Mouse (Mus musculus) B cell, adult 2 months (primary cell): ENCODE measurements around the gene Sgpp1.
"Not testable (repeated sequence)": the region's sequence is repeated elsewhere in the genome, so short reads cannot be mapped to it uniquely, and the experiment has no call there.

Experiments
- DNase-seq, 2 experiments: peaks; one replicate each; pipeline ENCODE4 v3.0.0; 2022

Gene Sgpp1

DNA sequence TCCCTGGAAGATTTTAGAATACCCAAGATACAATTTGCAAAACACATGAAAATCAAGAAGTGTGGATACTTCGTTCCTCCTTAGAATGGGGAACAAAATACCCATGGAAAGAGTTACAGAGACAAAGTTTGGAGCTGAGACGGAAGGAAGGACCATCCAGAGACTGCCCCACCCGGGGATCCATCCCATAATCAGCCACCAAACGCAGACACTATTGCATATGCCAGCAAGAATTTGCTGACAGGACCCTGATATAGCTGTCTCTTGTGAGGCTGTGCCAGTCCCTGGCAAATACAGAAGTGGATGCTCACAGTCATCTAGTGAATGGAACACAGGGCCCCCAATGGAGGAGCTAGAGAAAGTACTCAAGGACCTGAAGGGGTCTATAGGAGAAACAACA, 51.5 kb downstream of the Sgpp1 start:
- not testable (repeated sequence) for DNase-seq

DNA sequence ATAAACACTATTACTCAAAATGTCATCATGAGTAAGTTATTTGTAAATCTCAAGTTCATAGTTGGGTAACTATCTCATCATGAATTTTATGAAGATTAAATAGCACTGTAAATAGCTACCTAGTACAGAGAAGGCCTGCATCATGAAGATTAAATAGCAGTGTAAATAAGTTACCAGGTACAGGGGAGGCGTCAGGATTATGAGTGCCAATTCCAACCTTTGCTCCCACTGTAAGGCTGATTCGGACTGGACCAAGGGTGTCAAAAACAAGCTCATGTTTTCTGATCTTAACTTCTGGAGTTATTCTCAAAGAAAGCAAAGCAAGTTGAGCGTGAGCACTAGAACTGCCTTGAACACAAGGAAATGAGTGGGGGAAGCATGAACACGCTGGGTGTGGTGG, 51.9 kb downstream of the Sgpp1 start:
- no peak for DNase-seq

DNA sequence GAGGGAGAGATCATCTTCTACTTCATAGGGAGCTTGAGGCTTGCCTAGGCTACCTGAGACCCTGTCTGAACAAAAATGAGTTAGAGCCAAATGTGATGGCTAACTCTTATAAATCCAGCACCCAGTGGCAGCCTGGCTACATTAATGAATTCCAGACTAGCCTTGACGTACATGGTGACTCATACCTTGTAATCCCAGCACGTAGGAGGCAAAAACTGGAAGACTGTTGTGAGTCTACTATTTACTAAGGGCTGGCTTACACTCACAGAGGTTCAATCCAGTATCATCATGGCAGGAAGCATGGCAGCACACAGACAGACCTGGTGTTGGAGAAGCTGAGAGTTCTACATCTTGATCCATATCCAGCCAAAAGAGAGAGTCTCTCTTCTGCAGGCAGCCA, 52.7 kb downstream of the Sgpp1 start:
- DNase-seq: no peak

DNA sequence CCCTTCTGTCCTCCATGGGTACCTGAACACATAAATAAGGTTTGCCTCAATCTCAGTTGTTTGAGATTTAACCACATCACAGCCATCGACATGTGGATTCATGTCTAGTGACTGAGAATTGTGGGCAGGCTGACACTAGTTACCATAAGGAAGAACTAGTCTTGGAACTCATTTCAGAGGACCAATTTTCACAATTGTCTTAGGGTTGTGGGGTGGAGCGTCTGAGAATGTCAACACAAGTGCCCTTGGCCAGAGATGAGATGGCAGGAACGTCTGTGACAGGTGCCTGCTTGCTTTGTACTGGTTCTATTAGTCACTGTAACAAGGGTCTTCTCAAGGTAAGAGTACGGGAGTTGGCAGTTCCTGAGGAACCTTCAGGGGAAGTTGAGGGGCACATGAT, 54.4 kb downstream of the Sgpp1 start:
- DNase-seq: no peak

DNA sequence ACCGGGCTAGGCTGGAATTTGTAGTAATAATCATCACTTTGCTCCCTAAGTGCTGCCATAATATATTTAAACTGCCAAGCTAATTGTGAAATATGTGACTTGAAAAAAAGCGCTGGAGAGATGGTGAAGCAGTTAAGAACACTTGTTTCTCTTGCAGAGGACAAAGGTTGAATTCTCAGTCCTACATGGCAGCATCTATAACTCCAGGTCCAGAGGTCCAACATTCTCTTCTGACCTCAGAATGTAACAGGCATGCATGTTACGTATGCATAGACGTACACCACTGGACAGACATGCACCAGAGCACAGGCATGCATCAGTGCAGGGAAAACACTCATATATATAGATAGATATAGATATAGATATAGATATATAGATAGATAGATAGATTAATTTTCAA, 57.1 kb downstream of the Sgpp1 start:
- no peak for DNase-seq

DNA sequence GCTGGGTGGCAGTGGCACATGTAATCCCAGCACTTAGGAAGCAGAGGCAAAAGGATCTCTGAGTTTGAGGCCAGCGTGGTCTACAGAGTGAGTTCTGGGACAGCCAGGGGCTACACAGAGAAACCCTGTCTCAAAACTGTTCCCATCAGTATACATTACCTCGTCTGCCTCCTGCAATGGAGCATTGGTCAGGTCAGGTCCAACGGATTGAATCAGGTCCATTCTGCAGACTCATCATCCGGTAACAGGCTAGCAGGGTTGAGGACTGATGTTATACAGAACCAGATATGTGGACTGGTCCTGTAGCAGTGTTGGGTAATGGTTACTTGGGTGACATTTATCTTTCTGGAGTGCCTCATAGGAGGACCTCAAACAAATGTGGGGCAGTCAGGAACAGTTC, 62.9 kb downstream of the Sgpp1 start:
- no peak for DNase-seq

DNA sequence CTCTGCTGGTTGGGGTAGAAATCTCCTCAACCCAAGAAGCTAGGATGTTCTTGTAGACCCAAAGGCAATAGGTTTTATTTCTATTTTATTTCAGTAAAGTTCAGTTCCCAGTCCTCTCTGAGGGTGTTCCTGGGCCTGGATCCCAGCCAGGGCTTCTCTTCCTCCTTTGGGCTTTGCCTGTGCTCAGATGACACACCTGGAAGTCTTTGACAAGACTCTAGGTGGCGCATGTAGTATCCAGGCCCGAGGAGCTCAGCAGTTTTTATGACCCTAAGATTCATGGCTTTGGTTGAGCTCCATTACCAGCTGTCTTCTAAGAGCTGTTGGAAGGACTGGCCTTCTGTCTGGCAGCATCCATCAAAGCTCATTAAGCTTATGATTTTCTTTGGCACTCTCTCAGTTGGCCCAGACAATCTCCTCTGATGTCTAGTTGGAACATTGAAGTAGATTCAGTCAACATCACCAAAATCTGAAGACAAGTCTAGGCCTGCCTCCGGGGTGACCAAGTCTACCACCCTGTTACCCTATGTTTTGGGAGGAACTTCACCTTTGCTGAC, 63.7 kb downstream of the Sgpp1 start:
- peak; percentile 17 to 21 for DNase-seq

DNA sequence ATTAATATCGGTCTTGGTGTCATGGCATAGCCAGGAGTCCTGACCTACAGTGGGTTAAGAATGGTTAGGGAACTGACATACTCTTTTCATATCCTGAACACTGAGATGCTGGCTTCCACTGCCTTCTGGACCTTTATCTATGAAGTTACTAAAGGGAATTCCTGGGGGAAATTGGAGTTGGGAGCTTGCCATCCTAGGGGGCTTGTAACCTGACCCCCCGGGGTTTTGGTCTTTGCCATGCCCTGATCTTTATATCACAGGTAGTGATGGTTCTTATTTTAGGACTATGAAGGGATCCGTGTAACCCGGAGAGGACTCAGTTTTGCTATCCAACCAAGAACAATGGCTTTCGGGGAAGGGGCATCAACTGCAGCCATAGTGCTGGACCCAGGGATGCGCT, 64.9 kb downstream of the Sgpp1 start:
- no peak for DNase-seq

DNA sequence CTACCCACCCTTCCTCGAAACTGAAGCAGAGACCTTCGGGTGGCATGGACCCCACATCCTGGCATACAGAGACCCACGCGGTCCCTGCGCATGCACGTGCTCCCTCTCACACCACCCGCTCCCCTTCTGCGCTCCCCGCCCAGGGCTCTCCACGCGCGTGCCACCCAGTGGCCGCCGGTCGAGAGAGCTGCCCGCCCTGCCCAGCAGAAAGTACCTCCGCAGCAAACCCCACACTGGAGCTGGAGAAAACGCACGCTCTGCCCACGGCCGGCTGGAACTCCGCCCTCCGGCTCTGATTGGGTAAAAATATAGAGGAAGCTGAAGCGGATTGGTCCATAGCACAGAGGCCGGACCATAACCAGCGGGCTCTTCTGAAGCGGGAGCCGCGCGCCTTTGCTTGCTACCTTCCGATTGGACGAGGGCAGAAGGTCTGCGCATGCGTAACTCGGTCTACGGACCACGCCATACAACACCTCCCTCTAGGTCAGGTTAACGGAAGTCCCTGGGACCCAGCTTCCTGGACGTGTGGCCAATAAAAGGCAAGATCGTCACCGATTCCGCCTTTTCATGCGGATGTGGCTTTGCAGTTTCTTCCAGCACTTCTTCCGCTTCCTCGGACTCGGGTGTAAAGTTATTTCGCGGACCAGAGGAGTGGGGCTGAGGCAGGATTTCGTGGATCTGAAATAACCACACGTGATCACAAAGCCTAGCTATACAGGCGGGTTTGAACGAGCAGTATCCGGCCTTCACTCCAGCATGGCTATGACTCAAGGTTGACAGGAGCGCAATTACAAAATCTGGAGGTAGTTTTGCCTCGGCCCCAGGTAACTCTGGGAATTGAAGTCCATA, 66.0 kb downstream of the Sgpp1 start, which contains the start of gene Wdr89:
Wdr89 (minus strand) TSS at position 280 of the 849 bp plus-strand sequence.
- DNase-seq: peak; percentile 94 to 95

DNA sequence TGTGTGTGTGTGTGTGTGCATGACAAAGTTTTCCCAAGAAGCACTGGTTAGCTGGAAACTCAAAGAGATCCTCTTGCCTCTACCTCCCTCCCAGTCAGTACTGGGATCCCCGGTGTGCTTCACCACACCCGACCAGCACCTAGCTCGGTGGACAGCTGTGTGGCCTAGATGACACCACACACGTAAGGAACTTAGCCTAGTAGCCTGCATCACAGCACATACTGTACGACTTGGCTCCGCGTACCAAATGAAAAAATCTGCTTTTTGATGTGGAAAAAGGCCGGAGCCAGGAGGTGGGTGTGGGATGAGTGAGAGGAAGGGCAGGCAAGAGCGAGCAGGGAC, 66.6 kb downstream of the Sgpp1 start:
- DNase-seq: no peak

DNA sequence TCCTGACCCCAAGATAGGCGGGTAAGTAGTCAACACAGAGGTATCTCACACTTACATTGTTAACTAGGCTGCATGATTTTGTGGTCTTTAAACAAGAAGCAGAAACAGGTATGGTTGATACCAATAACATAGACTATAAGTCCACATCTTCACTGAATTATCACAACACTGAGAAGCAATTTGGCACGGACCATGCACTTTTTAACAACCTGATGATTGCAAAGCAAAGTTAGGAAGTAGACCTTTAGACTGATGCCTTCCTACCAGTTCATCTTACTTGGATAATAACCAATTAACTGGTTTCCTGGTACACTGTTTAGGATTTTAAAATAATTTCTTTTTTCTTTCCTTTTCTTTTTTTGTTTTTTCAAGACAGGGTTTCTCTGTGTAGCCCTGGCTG, 67.3 kb downstream of the Sgpp1 start:
- no peak for DNase-seq

DNA sequence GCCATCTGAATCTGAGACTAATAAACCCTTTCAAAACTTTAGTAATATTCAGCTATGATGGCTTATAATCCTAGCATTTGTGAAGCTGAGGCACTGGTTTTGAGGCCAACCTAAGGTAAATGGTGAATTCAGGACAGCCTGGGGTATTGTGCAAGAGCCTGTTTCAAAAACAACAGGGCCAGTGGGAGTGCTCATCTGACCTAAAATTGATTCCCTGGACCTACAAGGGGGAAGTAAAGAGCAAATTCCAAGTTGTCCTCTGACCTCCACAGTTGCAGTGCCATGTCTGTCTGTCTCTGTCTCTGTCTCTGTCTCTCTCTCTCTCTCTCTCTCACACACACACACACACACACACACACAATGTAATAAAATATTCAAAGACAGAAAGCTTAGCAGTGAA, 68.6 kb downstream of the Sgpp1 start:
- no peak for DNase-seq

DNA sequence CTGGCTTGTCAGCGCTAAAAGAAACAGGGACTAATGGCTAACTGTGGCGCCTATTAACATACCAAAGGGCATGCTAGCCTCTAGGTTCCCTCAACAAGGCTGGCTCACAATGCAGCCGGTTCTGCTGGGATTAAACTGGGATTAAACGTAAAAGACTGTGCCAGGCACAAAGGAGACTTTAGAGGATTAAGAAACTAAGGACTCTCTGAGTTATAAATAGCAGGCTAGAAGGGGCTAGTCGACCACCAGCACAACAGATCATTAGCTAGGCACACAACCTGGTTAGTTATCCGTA, 71.1 kb downstream of the Sgpp1 start:
- DNase-seq: no peak
